Mouse (Mus musculus): ENCODE data around the gene Cenpf.
A peak's percentile ranks its signal among the peaks of the same experiment; 100 is the strongest.

Cenpf gene

GRCm38 (mm10) chr1:189630026-189630425, 57.9 kb downstream of the Cenpf start:
- no peak for DNase-seq (ENCODE audit: low spot score in 2 of 2)

GRCm38 (mm10) chr1:189627976-189628768, 59.7 kb downstream of the Cenpf start:
- peak in 1 of 2 experiments; percentile 26 for DNase-seq (ENCODE audit: low spot score in 2 of 2)

- no peak for DNase-seq (ENCODE audit: low spot score in 2 of 2)
Measured at GRCm38 (mm10) chr1:189624756-189625155, 63.1 kb downstream of the Cenpf start.

GRCm38 (mm10) chr1:189618970-189619740, 68.7 kb downstream of the Cenpf start:
- DNase-seq (ENCODE audit: low spot score in 2 of 2): no peak

- no peak for DNase-seq (ENCODE audit: low spot score in 2 of 2)
Measured at GRCm38 (mm10) chr1:189617381-189617780, 70.5 kb downstream of the Cenpf start.

- no peak for DNase-seq (ENCODE audit: low spot score in 2 of 2)
Measured at GRCm38 (mm10) chr1:189615246-189615645, 72.6 kb downstream of the Cenpf start.

GRCm38 (mm10) chr1:189613076-189613475, 74.8 kb downstream of the Cenpf start:
- DNase-seq (ENCODE audit: low spot score in 2 of 2): no peak

- no peak for DNase-seq (ENCODE audit: low spot score in 2 of 2)
Measured at GRCm38 (mm10) chr1:189611775-189612174, 76.1 kb downstream of the Cenpf start.

- no peak for DNase-seq (ENCODE audit: low spot score in 2 of 2)
Measured at GRCm38 (mm10) chr1:189608640-189609039, 79.2 kb downstream of the Cenpf start.

GRCm38 (mm10) chr1:189608039-189608438, 79.8 kb downstream of the Cenpf start:
- DNase-seq (ENCODE audit: low spot score in 2 of 2): no peak

- no peak for DNase-seq (ENCODE audit: low spot score in 2 of 2)
Measured at GRCm38 (mm10) chr1:189605598-189606126, 82.2 kb downstream of the Cenpf start.

- no peak for DNase-seq (ENCODE audit: low spot score in 2 of 2)
Measured at GRCm38 (mm10) chr1:189597096-189597495, 90.8 kb downstream of the Cenpf start.

Measured in urinary bladder, postnatal 36 days (tissue).